Mouse (Mus musculus) intestine, embryonic 15.5 days (tissue): ENCODE measurements around the gene Snrpd3. TPM values are rescaled to one million over a fixed set of nuclear protein-coding genes. Genes with fewer than 3 reads are reported as not detected.

Experiments
- ATAC-seq: fragments of 200-750 bp; cut with Nextera tagmentation; 2 replicates; pipeline ENCODE4 v1.8.0; 2017; ENCODE audit warnings: moderate TSS enrichment, moderate library complexity
- H3K27ac ChIP-seq: fragments of 300-500 bp; sonication (generic); 2 replicates; pipeline ENCODE4 v1.5.1; 2015; ENCODE audit warnings: mild to moderate bottlenecking, inconsistent platforms
- H3K27me3 ChIP-seq: fragments of 300-500 bp; sonication (generic); replicated peaks from 2 replicates; pipeline ENCODE4 v1.6.1; 2015; ENCODE audit warnings: inconsistent platforms
- H3K36me3 ChIP-seq: fragments of 300-500 bp; sonication (generic); 2 replicates; pipeline ENCODE4 v1.6.1; 2015; ENCODE audit warnings: inconsistent platforms
- H3K4me1 ChIP-seq: fragments of 300-500 bp; sonication (generic); replicated peaks from 2 replicates; pipeline ENCODE4 v1.6.1; 2015; ENCODE audit warnings: inconsistent platforms
- H3K4me2 ChIP-seq: fragments of 300-500 bp; sonication (generic); replicated peaks from 2 replicates; pipeline ENCODE4 v1.6.1; 2015; ENCODE audit warnings: mild to moderate bottlenecking, inconsistent platforms
- H3K4me3 ChIP-seq: fragments of 300-500 bp; sonication (generic); replicated peaks from 2 replicates; pipeline ENCODE4 v1.5.1; 2015; ENCODE audit warnings: inconsistent platforms
- H3K9ac ChIP-seq: fragments of 300-500 bp; sonication (generic); 2 replicates; pipeline ENCODE4 v1.6.1; 2015; ENCODE audit warnings: inconsistent platforms
- H3K9me3 ChIP-seq: fragments of 300-500 bp; sonication (generic); 2 replicates; pipeline ENCODE4 v1.6.1; 2016; ENCODE audit warnings: inconsistent platforms
- WGBS: fragments of 180-500 bp; shearing (Covaris S2); methylation state at CpG from one replicate; pipeline ENCODE4 v1.1.7; 2015; 5-methylcytosine and 5-hydroxymethylcytosine counted together
- polyA plus RNA-seq: library from polyadenylated mRNA; unstranded; fragments of >200 nt; fragmentation: Nextera tagmentation; extraction: Ambion mirVana; gene quantifications from 2 replicates; pipeline ENCODE4 v1.2.1, GENCODE M21; 2015

Gene Snrpd3
- polyA plus RNA-seq, 1 experiment from 2014 or later = 147 TPM

- Histone ChIP-seq H3K4me1 (no peaks in the 10 kb centered on the region), H3K27ac (no peak overlapping the region), H3K4me3 (no peak overlapping the region), H3K4me2 (no peak overlapping the region), H3K27me3 (no peaks in the 10 kb centered on the region), H3K9ac (no peak overlapping the region), H3K36me3 (no peaks in the 10 kb centered on the region), H3K9me3 (no peaks in the 10 kb centered on the region)
- no peak for ATAC-seq
- WGBS = 81% methylated on average over 6 of the region's 6 CpGs
Measured at GRCm38 (mm10) chr10:75579129-75579528, 61.8 kb downstream of the Snrpd3 start.

GRCm38 (mm10) chr10:75585876-75586552, 68.7 kb downstream of the Snrpd3 start:
- no peak overlapping the region for H3K9ac ChIP-seq
- no peak overlapping the region for H3K4me3 ChIP-seq
- no peaks in the 10 kb centered on the region for H3K36me3 ChIP-seq
- peak; percentile 66 for ATAC-seq
- H3K9me3 ChIP-seq = no peaks in the 10 kb centered on the region
- peaks cover 15% of the 10 kb centered on the region for H3K4me1 ChIP-seq
- WGBS = 18% methylated on average over 20 of the region's 20 CpGs
- H3K4me2 ChIP-seq = peak overlapping the region; percentile 43
- H3K27me3 ChIP-seq = no peaks in the 10 kb centered on the region; the same call in 1 of the 2 replicates
- no peak overlapping the region for H3K27ac ChIP-seq

- Histone ChIP-seq H3K4me3 (no peak overlapping the region), H3K27ac (no peak overlapping the region), H3K27me3 (no peaks in the 10 kb centered on the region; the same call in 1 of the 2 replicates), H3K36me3 (no peaks in the 10 kb centered on the region), H3K9me3 (no peaks in the 10 kb centered on the region), H3K4me1 (peaks cover 18% of the 10 kb centered on the region), H3K4me2 (no peak overlapping the region), H3K9ac (no peak overlapping the region)
- no peak for ATAC-seq
- 88% methylated on average over 1 of the region's 1 CpGs for WGBS
Measured at GRCm38 (mm10) chr10:75586553-75586879, 69.2 kb downstream of the Snrpd3 start.

Other genes starting within 250 kb of the Snrpd3 start
- 2.5 and 3.2 TPM in 2 replicates for gene Adora2a, start 200.7 kb upstream of the Snrpd3 start, polyA plus RNA-seq
- gene Upb1, start 116.4 kb upstream of the Snrpd3 start, polyA plus RNA-seq = 0.88 and 1.9 TPM in 2 replicates
- gene Gucd1, start 421 bp downstream of the Snrpd3 start, polyA plus RNA-seq = 39.8 and 46.7 TPM in 2 replicates
- gene Lrrc75b, start 42.8 kb downstream of the Snrpd3 start, polyA plus RNA-seq = 2.1 and 2.7 TPM in 2 replicates
- 46.5 and 63.7 TPM in 2 replicates for gene Ggt1, start 44.1 kb downstream of the Snrpd3 start, polyA plus RNA-seq
- gene Ggt5, start 71.8 kb downstream of the Snrpd3 start, polyA plus RNA-seq = 7.5 and 7.9 TPM in 2 replicates
- 13.4 and 13.9 TPM in 2 replicates for gene Susd2, start 126.5 kb downstream of the Snrpd3 start, polyA plus RNA-seq
- 29.0 and 32.6 TPM in 2 replicates for gene Cabin1, start 246.8 kb downstream of the Snrpd3 start, polyA plus RNA-seq